Mouse (Mus musculus) cerebellum, adult 11-12 months (tissue): ENCODE results near the gene Armh3.
A peak's percentile ranks its signal among the peaks of the same experiment; 100 is the strongest.

Experiments
- DNase-seq: peaks from one replicate; pipeline ENCODE4 v3.0.0; 2022

Armh3 gene

DNA sequence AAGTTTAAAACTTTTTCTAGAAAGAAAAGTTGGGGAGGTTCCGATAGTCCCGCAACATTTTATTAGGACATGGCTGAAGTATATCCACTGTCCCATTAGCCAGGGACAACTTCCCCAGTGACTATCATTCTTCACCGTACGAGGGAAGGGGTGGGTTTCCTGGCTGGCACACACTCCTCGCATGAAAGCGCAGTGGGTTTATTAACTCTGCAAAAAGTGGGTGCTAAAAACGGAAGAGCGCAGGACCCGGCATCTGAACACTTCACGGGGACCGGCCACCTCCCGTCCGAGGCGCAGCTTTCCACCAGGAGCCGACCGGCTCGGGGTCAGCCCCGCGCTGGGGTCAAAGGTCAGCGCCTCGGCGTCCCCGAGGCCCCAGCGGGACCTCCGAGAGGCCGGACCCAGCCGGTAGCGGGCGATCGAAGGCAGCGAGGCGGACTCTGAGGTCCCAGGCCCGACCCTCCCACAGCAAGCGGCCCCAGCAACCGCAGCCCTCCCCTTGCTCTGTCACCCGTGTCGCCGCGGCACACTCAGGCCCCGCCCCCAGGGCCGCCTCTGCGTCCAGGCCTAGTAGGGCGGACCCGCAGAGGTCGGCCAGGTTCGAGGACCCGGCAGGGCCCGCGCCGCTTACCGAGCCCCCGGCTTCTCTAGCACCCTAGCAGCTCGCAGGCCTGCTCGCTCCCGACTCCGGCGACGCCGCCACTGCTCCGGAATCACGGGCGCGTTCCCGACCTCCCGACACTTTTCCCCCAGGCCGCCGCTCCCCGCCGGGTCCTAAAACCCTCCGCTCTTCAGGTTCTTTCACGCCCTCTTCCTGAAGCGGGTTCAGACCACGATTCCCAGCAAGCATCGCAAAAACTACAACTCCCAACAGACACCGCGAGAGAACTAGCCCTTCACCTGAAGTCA lies at the start of gene Armh3:
Armh3 (minus strand) TSS at position 704 of the 909 bp plus-strand sequence.
- peak; percentile 92 for DNase-seq

GRCm38 (mm10) chr19:46047426-46047825 lies 49.1 kb upstream of the Armh3 start:
- no peak for DNase-seq

- DNase-seq: no peak
Measured at GRCm38 (mm10) chr19:46046621-46047025, 48.3 kb upstream of the Armh3 start.

DNA sequence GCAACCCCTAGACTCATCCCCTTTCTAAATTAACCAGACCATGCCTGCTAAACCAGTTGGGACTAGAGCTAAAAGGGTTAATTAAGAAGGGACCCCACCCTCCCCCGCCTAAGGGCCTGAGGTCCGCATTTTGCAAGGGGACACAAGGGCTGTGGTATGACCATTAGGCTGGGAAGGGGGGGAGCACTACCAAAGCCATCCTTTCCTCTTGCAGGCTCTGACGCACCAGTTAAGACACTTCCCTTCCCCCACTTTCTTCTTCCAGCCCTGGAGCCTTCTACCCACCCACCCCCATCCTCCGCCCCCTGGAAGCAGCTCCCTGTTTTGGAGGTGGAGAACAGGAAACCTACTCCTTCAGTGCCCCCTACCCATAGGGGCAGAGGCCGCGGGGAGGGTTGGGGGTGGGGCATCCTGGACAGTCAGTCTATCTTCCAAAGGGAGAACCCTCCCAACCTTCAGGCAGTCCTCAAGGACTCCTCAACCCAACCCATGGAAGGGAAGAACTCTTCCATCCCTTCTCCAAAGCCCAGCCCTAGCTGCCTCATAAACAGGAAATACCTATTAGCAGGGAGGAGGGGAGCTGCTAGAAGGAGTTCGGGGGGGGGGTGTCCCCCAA lies 47.5 kb upstream of the Armh3 start:
- no peak for DNase-seq

- DNase-seq: peak; percentile 94
Measured at GRCm38 (mm10) chr19:46044993-46045695, 46.9 kb upstream of the Armh3 start, which contains the start of gene Ldb1. Ldb1 (minus strand) TSS chr19:46045214.

- peak; percentile 72 for DNase-seq
Measured at GRCm38 (mm10) chr19:46044271-46044992, 46.1 kb upstream of the Armh3 start, which contains the start of gene Pprc1. Pprc1 (plus strand) TSS chr19:46044886.

- peak; percentile 75 for DNase-seq
Measured at GRCm38 (mm10) chr19:46043380-46043779, 45.1 kb upstream of the Armh3 start.

DNA sequence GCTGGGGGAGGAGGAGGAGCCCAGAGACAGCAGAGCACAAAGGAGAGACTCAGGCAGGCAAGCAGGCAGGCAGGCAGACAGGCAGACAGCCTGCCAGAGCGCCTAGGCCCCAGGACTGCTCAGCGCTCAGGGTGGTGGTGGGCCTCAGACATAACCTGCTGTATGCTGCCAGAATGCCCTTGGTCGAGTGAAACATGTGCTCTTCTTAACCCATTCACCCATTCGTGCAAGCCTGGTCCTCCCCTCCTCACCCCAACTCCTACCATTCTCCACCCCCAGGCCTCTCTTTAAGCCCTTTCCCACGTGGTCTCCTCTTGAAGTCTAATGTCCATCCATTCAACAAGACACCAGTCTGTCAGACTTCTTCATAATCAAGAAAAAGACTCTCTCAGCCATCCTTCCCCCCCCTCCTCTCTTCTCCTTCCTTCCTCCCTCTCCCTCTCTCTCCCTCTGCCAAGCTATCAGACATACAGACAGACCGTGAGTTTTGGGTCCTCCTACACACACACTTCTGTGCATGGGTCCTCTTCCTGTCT lies 44.3 kb upstream of the Armh3 start:
- peak; percentile 76 for DNase-seq

DNA sequence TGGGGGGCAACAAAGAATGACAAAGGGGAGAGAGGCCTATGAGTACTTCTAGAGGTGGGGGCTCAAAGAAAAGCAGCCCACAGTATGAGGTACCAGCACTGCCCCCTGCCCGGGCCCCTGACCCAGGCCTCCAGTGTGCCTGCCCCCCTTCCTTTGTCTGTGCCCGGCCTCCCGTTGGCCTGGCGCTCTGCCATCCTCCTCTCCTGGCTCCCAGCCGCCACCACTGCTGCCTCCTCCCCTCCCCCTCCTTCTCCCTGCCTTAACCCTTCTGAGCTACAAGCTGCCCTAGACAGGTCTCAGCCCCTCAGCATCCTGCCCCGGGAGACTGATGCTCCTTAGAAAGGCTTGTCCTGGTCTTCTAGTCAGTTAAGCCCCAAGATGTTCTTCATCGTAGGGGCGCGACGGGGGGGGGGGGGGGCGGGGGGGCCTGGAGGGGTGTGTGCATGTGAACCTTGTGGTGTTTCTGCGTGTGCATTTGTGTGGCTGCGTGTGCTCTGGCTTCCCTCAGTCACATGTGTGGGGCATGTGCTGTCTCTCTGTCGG lies 43.7 kb upstream of the Armh3 start:
- DNase-seq: peak; percentile 86

GRCm38 (mm10) chr19:46041299-46041932 lies 43.1 kb upstream of the Armh3 start:
- DNase-seq: no peak

DNA sequence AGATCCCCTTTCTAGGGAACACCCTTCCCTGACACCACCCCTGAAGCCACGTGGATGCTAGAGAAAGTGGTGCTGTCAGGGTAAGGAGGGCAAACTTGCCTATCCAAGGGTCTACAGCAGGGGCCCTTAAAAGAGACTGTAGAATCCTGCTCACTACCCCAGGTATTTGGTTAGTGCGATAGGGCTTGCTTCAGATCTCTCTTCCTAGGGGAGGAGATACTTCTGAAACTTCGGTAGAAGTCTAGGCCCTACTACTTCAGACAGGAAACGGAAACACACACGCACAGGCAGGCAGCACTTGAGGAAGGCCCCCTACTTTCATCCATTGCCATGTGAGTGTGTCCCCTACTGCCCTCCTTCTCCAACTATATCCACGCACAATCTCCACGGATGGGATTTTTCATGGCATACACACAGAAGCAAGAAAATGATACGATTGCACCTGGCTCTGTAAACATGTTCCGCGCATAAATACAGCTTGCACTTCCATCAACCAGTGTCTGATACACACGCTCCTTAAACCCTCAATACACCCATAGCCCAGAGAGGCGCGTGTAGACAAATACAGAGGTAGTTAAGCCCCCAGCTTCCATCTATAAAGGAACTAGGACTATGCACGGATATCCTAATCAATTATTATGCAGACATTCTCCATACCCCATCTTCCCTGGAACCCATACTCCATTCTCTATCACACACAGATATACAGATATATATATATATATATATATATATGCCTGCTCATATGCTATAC lies 42.0 kb upstream of the Armh3 start:
- DNase-seq: no peak

- DNase-seq: peak; percentile 88
Measured at GRCm38 (mm10) chr19:46039478-46039877, 41.2 kb upstream of the Armh3 start.

- peak; percentile 75 for DNase-seq
Measured at GRCm38 (mm10) chr19:46038851-46039260, 40.6 kb upstream of the Armh3 start.

DNA sequence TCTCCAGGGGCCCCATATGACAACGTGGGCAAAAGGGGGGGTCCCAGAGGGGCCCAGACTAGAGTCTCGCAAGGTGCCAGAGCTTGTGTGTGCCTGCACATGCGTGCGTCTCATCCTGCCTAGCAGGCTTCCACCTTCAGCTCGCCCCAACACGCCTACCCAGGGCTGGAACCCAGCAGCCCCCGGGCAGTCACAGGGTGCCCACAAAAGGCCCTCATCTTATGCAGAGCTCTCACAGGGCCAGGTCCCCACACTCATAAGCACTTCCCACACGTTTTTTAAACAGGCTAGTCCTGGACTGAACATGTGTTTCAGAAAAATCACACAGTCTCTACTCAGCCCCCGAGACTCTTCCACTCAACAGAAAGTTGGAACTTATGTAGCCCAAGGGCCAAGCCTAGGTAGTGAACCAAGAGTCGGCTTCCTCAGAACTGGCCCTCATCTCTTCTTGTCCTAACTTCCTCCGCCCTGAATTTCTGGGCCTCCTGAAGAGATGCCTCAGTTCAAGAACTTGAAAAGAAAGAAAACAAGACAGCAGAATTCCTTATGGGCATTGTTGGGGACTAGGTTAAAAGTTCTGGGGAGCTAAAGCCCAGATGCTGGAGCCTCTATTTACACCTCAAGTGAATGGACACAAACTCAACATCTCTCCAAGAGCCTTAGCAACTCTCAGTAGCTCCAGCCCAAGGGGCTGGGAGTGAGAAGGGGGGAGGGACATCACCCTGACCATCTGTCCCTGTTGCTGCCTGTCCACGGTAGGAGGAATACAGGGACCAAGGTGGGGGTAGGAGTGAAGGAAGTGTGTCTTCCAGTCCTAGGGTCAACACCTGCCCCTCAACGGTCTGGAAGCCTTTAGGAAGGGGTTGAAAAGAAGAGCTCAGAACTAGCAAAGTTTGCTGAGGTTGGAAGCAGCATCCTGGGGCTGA lies 39.9 kb upstream of the Armh3 start:
- DNase-seq: peak; percentile 66

DNA sequence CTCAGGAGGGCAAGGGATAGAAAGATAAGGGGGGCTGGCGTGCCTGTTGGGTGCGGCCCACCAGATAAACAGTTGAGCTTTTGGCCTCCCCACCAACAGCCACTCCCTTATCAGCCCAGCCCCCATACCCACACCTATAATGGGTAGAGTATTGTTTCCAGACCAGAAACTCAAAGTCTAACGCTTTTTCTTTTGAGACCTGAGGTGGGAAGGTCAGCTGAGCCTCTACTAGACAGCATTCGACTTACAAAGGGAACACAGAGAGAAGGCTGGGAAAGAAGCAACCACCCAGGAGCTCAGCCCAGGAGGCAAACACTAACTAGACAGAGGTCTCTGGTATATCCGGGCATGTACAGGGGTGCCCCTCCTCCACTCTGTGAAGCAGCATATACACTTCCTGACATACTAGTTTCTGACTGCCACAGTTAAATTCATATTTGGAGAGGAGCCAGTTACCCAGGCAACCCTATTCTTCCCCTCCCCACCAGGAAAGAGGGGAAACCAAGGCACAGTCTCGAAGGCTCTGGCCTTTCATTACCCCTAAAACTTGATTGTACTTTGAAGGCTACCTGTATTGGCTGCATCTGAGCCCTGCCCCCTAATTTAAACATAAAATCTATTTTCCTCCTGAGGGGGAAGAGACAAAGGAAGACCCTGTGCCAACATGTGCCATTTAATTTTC lies 39.1 kb upstream of the Armh3 start:
- DNase-seq: peak; percentile 38

DNA sequence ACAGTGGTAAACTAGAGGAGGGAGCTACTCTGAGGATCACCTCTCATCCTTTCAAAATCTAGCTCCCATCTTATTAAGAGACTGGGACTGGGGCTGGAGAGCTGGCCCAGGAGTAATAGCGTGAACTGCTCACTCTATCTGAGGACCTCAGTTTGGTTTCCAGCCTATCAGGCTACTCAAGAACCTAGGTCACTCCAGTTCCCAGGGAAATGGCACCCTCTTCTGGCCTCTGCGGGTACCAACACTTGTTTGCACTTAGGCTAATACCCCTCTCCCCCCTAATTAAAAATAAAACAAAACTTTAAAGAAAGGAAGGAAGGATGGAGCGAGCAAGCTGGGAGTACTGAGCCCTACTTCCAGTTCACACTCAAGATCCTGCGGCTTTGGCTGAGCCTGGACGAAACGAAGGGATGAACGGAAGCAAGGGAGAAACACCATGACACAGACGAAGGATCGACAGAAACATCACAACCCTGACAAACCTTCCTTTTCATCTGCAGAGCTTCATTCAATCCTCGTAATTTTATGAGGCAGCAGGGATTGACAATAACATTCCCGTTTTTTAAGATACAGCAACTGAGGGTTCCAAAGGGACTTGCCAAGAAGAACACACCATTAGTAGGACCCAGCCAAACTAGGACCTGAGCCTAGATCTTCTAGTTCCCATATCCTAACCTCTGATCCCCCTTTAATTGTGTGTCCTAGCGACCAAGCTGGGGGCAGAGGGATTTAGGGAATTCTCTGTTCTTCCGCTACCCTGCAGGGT lies 38.4 kb upstream of the Armh3 start:
- DNase-seq: no peak

- DNase-seq: peak; percentile 53
Measured at GRCm38 (mm10) chr19:46035971-46036370, 37.7 kb upstream of the Armh3 start.

DNA sequence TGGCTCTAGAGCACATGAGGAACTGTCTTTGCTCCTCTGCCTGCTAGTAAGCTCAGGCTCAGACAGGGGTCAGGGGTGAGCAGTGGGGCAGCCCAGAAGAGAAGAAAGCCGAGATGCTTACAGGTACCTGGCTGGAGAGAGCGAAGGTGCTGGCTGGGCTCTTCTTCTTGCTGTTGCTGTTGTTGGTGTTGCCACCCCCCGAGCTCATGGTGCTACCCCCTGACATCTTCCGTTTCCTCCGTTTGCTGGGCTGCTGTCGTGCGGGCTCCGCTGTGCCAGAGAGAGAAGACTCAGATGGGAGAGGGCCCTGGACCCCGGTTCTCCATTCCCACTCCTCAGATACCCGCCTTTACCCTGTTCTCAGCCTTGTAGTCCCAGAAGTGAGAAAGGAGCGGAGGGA lies 35.6 kb upstream of the Armh3 start:
- DNase-seq: no peak
